Mouse (Mus musculus): ENCODE data around the gene Bcl11b. TPM values are rescaled to one million over a fixed set of nuclear protein-coding genes. Genes with fewer than 3 reads are reported as not detected.

Gene Bcl11b
- polyA plus RNA-seq, 2 experiments from 2014 or later, result 40.0 to 41.6 TPM

DNA sequence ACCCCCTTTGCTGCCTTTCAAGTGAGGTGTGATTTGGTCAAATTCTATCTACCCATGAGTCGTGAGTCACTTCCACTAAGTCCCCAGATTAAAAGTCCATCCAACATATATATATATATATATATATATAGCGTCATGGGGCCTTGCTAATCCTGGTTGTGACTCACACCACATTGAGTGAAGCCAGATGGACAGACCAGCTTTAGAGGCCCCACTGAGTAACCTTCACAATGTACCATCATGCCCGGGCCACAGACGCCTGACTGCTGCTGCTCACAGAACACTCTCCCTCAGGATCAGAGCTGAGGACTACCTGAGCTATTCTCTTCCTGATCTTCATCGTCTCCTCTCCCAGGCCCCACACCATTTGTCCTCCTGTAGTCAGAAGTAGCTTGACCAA lies 115.4 kb downstream of the Bcl11b start:
- ATAC-seq, result no peak

- ATAC-seq, result no peak
These were observed 115.8 kb downstream of the Bcl11b start for GRCm38 (mm10) chr12:107887621-107888020.

- no peak for ATAC-seq
These were observed 118.9 kb downstream of the Bcl11b start for GRCm38 (mm10) chr12:107884330-107885065.

DNA sequence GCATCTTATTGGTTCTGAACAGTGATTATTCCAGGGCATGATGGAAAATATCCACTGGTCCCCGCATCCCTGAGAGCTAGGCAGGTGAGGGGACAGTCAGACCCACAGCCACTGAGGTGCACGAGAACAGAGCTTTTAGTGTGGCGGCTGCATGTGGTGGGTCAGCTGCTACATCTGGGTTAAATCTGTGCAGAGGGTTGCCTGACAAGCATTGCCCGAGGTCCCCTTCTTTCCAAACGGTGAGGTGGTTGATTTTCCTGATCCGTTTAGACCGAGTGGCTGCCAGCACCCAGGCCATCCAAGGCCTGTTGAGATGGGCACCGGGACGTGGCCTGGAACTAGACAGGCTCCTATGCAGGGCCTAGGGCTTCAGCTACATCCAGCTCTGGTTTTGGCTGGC lies 121.7 kb downstream of the Bcl11b start:
- ATAC-seq, result no peak

DNA sequence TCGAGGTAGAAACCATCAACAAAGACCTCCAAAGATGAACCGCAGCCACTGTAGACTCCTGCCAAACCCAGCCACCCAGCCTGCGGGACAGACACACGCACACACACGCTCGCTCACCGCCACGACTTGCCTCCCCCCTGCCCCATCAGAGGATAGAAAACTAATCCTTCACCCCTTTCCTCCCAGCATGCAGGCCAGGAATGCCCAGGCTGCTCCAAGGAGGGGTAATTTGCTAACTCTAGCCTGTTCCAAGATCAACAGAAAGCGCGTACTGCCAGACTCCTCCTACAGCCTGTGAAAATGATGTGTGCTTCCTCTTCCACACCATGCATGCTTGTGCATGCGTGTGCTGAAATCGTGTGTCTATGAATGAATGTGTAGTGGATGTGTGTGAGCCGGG lies 122.7 kb downstream of the Bcl11b start:
- ATAC-seq, result no peak

GRCm38 (mm10) chr12:107879114-107879777 lies 124.2 kb downstream of the Bcl11b start:
- no peak for ATAC-seq

GRCm38 (mm10) chr12:107876237-107876636 lies 127.2 kb downstream of the Bcl11b start:
- no peak for ATAC-seq

- ATAC-seq, result no peak
These were observed 128.8 kb downstream of the Bcl11b start for GRCm38 (mm10) chr12:107874467-107875142.

DNA sequence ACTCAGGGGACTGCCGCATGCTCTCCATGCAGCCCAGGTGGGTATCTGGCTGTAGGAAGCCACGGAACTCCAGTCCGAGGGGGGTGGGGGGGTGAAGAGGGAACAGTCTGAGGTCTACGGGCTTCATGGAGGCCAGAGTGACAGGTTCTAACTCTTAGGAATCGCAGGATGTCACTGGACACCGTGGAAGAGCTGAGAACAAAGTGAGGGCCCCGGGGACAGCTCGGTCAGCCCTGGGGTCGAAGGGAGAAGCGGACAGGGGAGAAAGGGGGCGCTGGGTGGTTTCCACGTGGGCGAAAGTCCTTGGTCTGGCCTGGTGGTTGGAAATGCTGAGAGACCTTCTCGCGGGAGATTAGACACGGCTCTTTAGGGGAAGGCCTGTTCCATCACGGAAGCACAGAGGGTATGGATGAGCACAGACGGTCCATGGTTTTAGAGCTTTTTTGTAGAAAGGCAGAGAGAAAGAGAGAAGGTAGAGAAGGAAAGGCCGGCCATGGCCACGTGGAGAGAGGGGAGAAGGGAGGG lies 133.8 kb downstream of the Bcl11b start:
- ATAC-seq, result no peak

DNA sequence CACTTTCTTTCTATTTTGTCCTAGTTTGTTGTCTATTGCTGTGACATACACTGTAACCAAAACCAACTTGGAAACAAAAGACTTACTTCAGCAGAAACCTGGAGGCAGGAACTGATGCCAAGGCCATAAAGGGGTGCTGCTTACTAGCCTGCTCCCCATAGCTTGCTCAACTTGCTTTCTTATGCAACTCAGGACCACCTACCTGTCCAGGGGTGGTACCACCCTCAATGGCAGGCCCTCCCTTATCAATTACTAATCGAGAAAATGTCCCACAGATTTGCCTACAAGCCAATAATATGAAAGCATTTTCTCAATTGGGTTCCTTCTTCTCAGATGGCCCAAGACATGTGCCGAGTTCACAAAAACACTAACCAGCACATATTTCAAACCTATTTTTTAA lies 135.1 kb downstream of the Bcl11b start:
- no peak for ATAC-seq

Other genes with a start within 250 kb of the Bcl11b start
- 10 to 100 TPM; 21.5 to 25.3 TPM for gene Setd3, start 175.7 kb upstream of the Bcl11b start, polyA plus RNA-seq (2017; shearing (Covaris generic))
- gene Ccnk, start 176.0 kb upstream of the Bcl11b start, polyA plus RNA-seq (2017; shearing (Covaris generic)), result 1 to 10 TPM; 1.6 to 5.3 TPM

Data from CD4-positive, CD25-positive, alpha-beta regulatory T cell, adult 4 months (primary cell).